Mouse (Mus musculus): ENCODE measurements around the gene Mrps23. TPM values are rescaled to one million over a fixed set of nuclear protein-coding genes. Genes with fewer than 3 reads are reported as not detected.

The Mrps23 gene
- total and polyA plus RNA-seq, 2 experiments from 2014 or later, result 48.7 to 67.1 TPM

GRCm38 (mm10) chr11:88159389-88159788 lies 44.8 kb upstream of the Mrps23 start:
- no peak overlapping the region for H3K9ac ChIP-seq (replicated peaks; ENCODE audit: low read length)
- H3K4me3 ChIP-seq (ENCODE audit: low read length), result no peak overlapping the region
- H3K4me1 ChIP-seq (ENCODE audit: insufficient read depth, low read length), result peaks cover 46% of the 10 kb centered on the region
- no peaks in the 10 kb centered on the region for H3K27me3 ChIP-seq (ENCODE audit: insufficient read depth, low read length)
- no peak overlapping the region for H3K4me2 ChIP-seq (ENCODE audit: low read depth, low read length)
- peak overlapping the region; percentile 89; the same call in 1 of the 2 replicates for H3K27ac ChIP-seq
- TF ChIP-seq CTCF (IDR thresholded peaks at IDR 0.05; ENCODE audit: low read depth), result no peak
- no peak for ATAC-seq
- WGBS, result 54% methylated on average over 11 of the region's 11 CpGs
- no peak for DNase-seq (ENCODE audit: low spot score)
- no peaks in the 10 kb centered on the region for H3K36me3 ChIP-seq (ENCODE audit: insufficient read depth, low read length)
- H3K9me3 ChIP-seq (ENCODE audit: low read length), result no peaks in the 10 kb centered on the region

GRCm38 (mm10) chr11:88160316-88160715 lies 43.9 kb upstream of the Mrps23 start:
- peaks cover 46% of the 10 kb centered on the region for H3K4me1 ChIP-seq (ENCODE audit: insufficient read depth, low read length)
- no peaks in the 10 kb centered on the region for H3K9me3 ChIP-seq (ENCODE audit: low read length)

GRCm38 (mm10) chr11:88161051-88161581 lies 43.1 kb upstream of the Mrps23 start:
- Histone ChIP-seq H3K4me2 (ENCODE audit: low read depth, low read length) (peak overlapping the region; percentile 72), H3K9ac (replicated peaks; ENCODE audit: low read length) (peak overlapping the region; percentile 62), H3K27ac (peak overlapping the region; percentile 89), H3K27me3 (ENCODE audit: insufficient read depth, low read length) (no peaks in the 10 kb centered on the region), H3K36me3 (ENCODE audit: insufficient read depth, low read length) (no peaks in the 10 kb centered on the region), H3K4me1 (ENCODE audit: insufficient read depth, low read length) (peaks cover 44% of the 10 kb centered on the region), H3K4me3 (ENCODE audit: low read length) (peak overlapping the region; percentile 39), H3K9me3 (ENCODE audit: low read length) (no peaks in the 10 kb centered on the region)
- DNase-seq (ENCODE audit: low spot score) (peak; percentile 88), ATAC-seq (peak; percentile 83)
- no peak for TF ChIP-seq CTCF (IDR thresholded peaks at IDR 0.05; ENCODE audit: low read depth)
- WGBS, result under 1% methylated on average over 24 of the region's 33 CpGs

More at GRCm38 (mm10) chr11:88160316-88160715, 43.9 kb upstream of the Mrps23 start:
- no peak for ATAC-seq
- Histone ChIP-seq H3K4me2 (ENCODE audit: low read depth, low read length) (no peak overlapping the region), H3K4me3 (ENCODE audit: low read length) (no peak overlapping the region), H3K27ac (peak overlapping the region; percentile 89; the same call in 1 of the 2 replicates), H3K36me3 (ENCODE audit: insufficient read depth, low read length) (no peaks in the 10 kb centered on the region), H3K9ac (replicated peaks; ENCODE audit: low read length) (no peak overlapping the region), H3K27me3 (ENCODE audit: insufficient read depth, low read length) (no peaks in the 10 kb centered on the region)
- DNase-seq (ENCODE audit: low spot score), result no peak
- no peak for TF ChIP-seq CTCF (IDR thresholded peaks at IDR 0.05; ENCODE audit: low read depth)
- WGBS, result 47% methylated on average over 5 of the region's 5 CpGs

GRCm38 (mm10) chr11:88161651-88162362 lies 42.4 kb upstream of the Mrps23 start:
- peak; percentile 76 for ATAC-seq
- peak; percentile 87 for DNase-seq (ENCODE audit: low spot score)
- Histone ChIP-seq H3K27ac (peak overlapping the region; percentile 89), H3K4me2 (ENCODE audit: low read depth, low read length) (peak overlapping the region; percentile 72), H3K9ac (replicated peaks; ENCODE audit: low read length) (peak overlapping the region; percentile 58), H3K27me3 (ENCODE audit: insufficient read depth, low read length) (no peaks in the 10 kb centered on the region), H3K4me1 (ENCODE audit: insufficient read depth, low read length) (peaks cover 38% of the 10 kb centered on the region), H3K4me3 (ENCODE audit: low read length) (peak overlapping the region; percentile 39), H3K9me3 (ENCODE audit: low read length) (no peaks in the 10 kb centered on the region), H3K36me3 (ENCODE audit: insufficient read depth, low read length) (no peaks in the 10 kb centered on the region)
- TF ChIP-seq CTCF (IDR thresholded peaks at IDR 0.05; ENCODE audit: low read depth), result peak; percentile 86
- 4% methylated on average over 13 of the region's 15 CpGs for WGBS

GRCm38 (mm10) chr11:88162740-88163139 lies 41.4 kb upstream of the Mrps23 start:
- Histone ChIP-seq H3K9ac (replicated peaks; ENCODE audit: low read length) (no peak overlapping the region), H3K36me3 (ENCODE audit: insufficient read depth, low read length) (no peaks in the 10 kb centered on the region), H3K27ac (no peak overlapping the region), H3K4me1 (ENCODE audit: insufficient read depth, low read length) (peaks cover 38% of the 10 kb centered on the region), H3K9me3 (ENCODE audit: low read length) (no peaks in the 10 kb centered on the region), H3K27me3 (ENCODE audit: insufficient read depth, low read length) (no peaks in the 10 kb centered on the region), H3K4me3 (ENCODE audit: low read length) (no peak overlapping the region), H3K4me2 (ENCODE audit: low read depth, low read length) (no peak overlapping the region)
- WGBS, result 50% methylated on average over 4 of the region's 4 CpGs
- ATAC-seq (no peak), DNase-seq (ENCODE audit: low spot score) (no peak)
- no peak for TF ChIP-seq CTCF (IDR thresholded peaks at IDR 0.05; ENCODE audit: low read depth)

GRCm38 (mm10) chr11:88164213-88164723 lies 39.9 kb upstream of the Mrps23 start:
- no peak for ATAC-seq
- Histone ChIP-seq H3K27me3 (ENCODE audit: insufficient read depth, low read length) (no peaks in the 10 kb centered on the region), H3K4me3 (ENCODE audit: low read length) (no peak overlapping the region), H3K4me2 (ENCODE audit: low read depth, low read length) (no peak overlapping the region), H3K27ac (0 out of 2 replicates have a peak overlapping the region, but pooled peaks have one; percentile 41), H3K9me3 (ENCODE audit: low read length) (no peaks in the 10 kb centered on the region), H3K4me1 (ENCODE audit: insufficient read depth, low read length) (peaks cover 29% of the 10 kb centered on the region), H3K36me3 (ENCODE audit: insufficient read depth, low read length) (no peaks in the 10 kb centered on the region), H3K9ac (replicated peaks; ENCODE audit: low read length) (no peak overlapping the region)
- TF ChIP-seq CTCF (IDR thresholded peaks at IDR 0.05; ENCODE audit: low read depth), result no peak
- no peak for DNase-seq (ENCODE audit: low spot score)
- WGBS, result 82% methylated on average over 7 of the region's 7 CpGs

Measured in hindbrain, postnatal 0 days (tissue).